Mouse (Mus musculus) heart, embryonic 14.5 days (tissue): Measurements from ENCODE around the gene A3galt2. TPM values are rescaled to one million over a fixed set of nuclear protein-coding genes. Genes with fewer than 3 reads are reported as not detected.

ENCODE experiments used
- ATAC-seq: fragments of 200-750 bp; cut with Nextera tagmentation; 2 replicates; pipeline ENCODE4 v1.8.0; 2017; ENCODE audit warnings: low read depth, moderate TSS enrichment; ENCODE audit not compliant: insufficient number of reproducible peaks, insufficient read depth, low FRiP score
- H3K27ac ChIP-seq, 2 experiments: fragments of 200-500 bp in 1 of 2; fragments of 300-500 bp in 1 of 2; sonication (generic) in 1 of 2; replicated peaks in 1 of 2; 2 replicates each; pipeline ENCODE4 v1.5.1; 2012 to 2014; ENCODE audit warnings: low read depth in 2 of 2, low read length in 2 of 2, control low read depth in 1 of 2, mild to moderate bottlenecking in 1 of 2, mixed read lengths in 1 of 2; ENCODE audit not compliant: control insufficient read depth in 1 of 2, insufficient read depth in 1 of 2
- H3K27me3 ChIP-seq: fragments of 300-500 bp; sonication (generic); 2 replicates; pipeline ENCODE4 v1.6.1; 2014; ENCODE audit warnings: mild to moderate bottlenecking, low read length, control low read depth; ENCODE audit not compliant: control insufficient read depth, insufficient read depth
- H3K36me3 ChIP-seq: fragments of 300-500 bp; sonication (generic); 2 replicates; pipeline ENCODE4 v1.6.1; 2014; ENCODE audit warnings: mild to moderate bottlenecking, control low read depth, low read length, mixed read lengths; ENCODE audit not compliant: control insufficient read depth, insufficient read depth
- H3K4me1 ChIP-seq, 2 experiments: fragments of 200-500 bp in 1 of 2; fragments of 300-500 bp in 1 of 2; sonication (generic) in 1 of 2; 2 replicates each; pipeline ENCODE4 v1.6.1; 2012 to 2014; ENCODE audit warnings: low read length in 2 of 2, control low read depth in 1 of 2, mixed read lengths in 1 of 2; ENCODE audit not compliant: control insufficient read depth in 2 of 2, insufficient read depth in 2 of 2
- H3K4me2 ChIP-seq: fragments of 300-500 bp; sonication (generic); 2 replicates; pipeline ENCODE4 v1.6.1; 2014; ENCODE audit warnings: mild to moderate bottlenecking, low read length
- H3K4me3 ChIP-seq, 2 experiments: fragments of 200-500 bp in 1 of 2; fragments of 300-500 bp in 1 of 2; sonication (generic) in 1 of 2; 2 replicates each; pipeline ENCODE4 v1.5.1; 2012 to 2014; ENCODE audit warnings: low read length in 2 of 2, mild to moderate bottlenecking in 2 of 2, control low read depth in 1 of 2, low read depth in 1 of 2, moderate library complexity in 1 of 2; ENCODE audit not compliant: control insufficient read depth in 1 of 2, insufficient read depth in 1 of 2
- H3K9ac ChIP-seq: fragments of 300-500 bp; sonication (generic); 2 replicates; pipeline ENCODE4 v1.6.1; 2014; ENCODE audit warnings: mild to moderate bottlenecking, low read length
- H3K9me3 ChIP-seq: fragments of 300-500 bp; sonication (generic); 2 replicates; pipeline ENCODE4 v1.6.1; 2016; ENCODE audit warnings: low read length, control low read depth; ENCODE audit not compliant: control insufficient read depth
- WGBS: fragments of 180-500 bp; shearing (Covaris S2); extraction: QIAGEN DNeasy Blood & Tissue Kit; methylation state at CpG from one replicate; pipeline ENCODE4 v1.1.7; 2014; 5-methylcytosine and 5-hydroxymethylcytosine counted together
- polyA plus RNA-seq: library from polyadenylated mRNA; unstranded; fragments of >200 nt; fragmentation: Nextera tagmentation; extraction: Ambion mirVana; gene quantifications from 2 replicates; pipeline ENCODE4 v1.2.1, GENCODE M21; 2014

The A3galt2 gene
- polyA plus RNA-seq, 1 experiment from 2014 or later: 0.12 TPM

- peak overlapping the region; percentile 57 to 63 for H3K4me3 ChIP-seq
- no peaks in the 10 kb centered on the region for H3K27me3 ChIP-seq
- ATAC-seq: peak; percentile 84
- peak overlapping the region; percentile 72 for H3K4me2 ChIP-seq
- no peaks in the 10 kb centered on the region for H3K36me3 ChIP-seq
- H3K9me3 ChIP-seq: no peaks in the 10 kb centered on the region
- WGBS: 14% methylated on average over 16 of the region's 16 CpGs
- peaks cover 7 to 9% of the 10 kb centered on the region in 2 experiments; a peak in 3 of 4 replicates for H3K4me1 ChIP-seq
- H3K27ac ChIP-seq: peak overlapping the region; percentile 36 to 39
- H3K9ac ChIP-seq: peak overlapping the region; percentile 76
Observed at GRCm38 (mm10) chr4:128811382-128812056, 56.4 kb downstream of the A3galt2 start.

GRCm38 (mm10) chr4:128817011-128817410 lies 61.8 kb downstream of the A3galt2 start:
- H3K9ac ChIP-seq: no peak overlapping the region
- ATAC-seq: no peak
- H3K9me3 ChIP-seq: no peaks in the 10 kb centered on the region
- no peak overlapping the region for H3K4me3 ChIP-seq
- H3K27me3 ChIP-seq: no peaks in the 10 kb centered on the region
- peaks cover under 1 to 3% of the 10 kb centered on the region in 2 experiments; a peak in 2 of 4 replicates for H3K4me1 ChIP-seq
- H3K27ac ChIP-seq: no peak overlapping the region
- 27% methylated on average over 7 of the region's 7 CpGs for WGBS
- no peaks in the 10 kb centered on the region for H3K36me3 ChIP-seq
- no peak overlapping the region for H3K4me2 ChIP-seq

Other genes with a start within 250 kb of the A3galt2 start
- gene Zscan20, start 145.3 kb upstream of the A3galt2 start, polyA plus RNA-seq: 2.4 and 4.4 TPM in 2 replicates
- not detected in 2 replicates for gene Tlr12, start 136.7 kb upstream of the A3galt2 start, polyA plus RNA-seq
- gene Phc2, start 100.7 kb upstream of the A3galt2 start, polyA plus RNA-seq: 42.5 and 43.2 TPM in 2 replicates
- gene Zfp362, start 50.7 kb downstream of the A3galt2 start, polyA plus RNA-seq: 14.8 and 17.6 TPM in 2 replicates
- 3.5 and 3.6 TPM in 2 replicates for gene Trim62, start 128.2 kb downstream of the A3galt2 start, polyA plus RNA-seq
- gene Azin2, start 207.1 kb downstream of the A3galt2 start, polyA plus RNA-seq: 6.2 and 7.4 TPM in 2 replicates
- gene Ak2, start 236.6 kb downstream of the A3galt2 start, polyA plus RNA-seq: 126 and 129 TPM in 2 replicates